Mouse (Mus musculus): ENCODE measurements around the gene Alox8. TPM values are rescaled to one million over a fixed set of nuclear protein-coding genes. Genes with fewer than 3 reads are reported as not detected.

Gene Alox8
- polyA plus RNA-seq, 1 experiment = 5.5 TPM

DNA sequence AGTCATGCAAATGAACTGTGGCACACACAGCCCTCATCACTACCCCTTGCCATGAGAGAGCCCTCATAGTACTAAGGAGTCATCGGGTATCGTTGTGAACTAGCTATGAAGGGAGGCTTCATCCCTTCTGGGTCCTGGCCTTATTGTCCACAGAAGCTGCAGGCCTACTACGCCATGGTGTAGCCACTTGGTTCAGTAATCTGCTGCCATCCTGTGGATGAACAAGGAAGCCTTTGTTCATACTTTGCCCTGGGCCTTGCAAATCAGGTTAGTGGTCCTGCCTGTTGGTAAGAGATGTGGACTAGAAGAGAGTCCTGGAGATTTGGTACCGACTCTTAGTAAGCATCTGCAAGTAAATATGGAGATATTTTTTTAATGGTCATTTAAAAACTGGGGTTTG is 32.8 kb upstream of the Alox8 start:
- Histone ChIP-seq H3K4me1 (ENCODE audit: control insufficient read depth, insufficient read depth, low read length) (no peaks in the 10 kb centered on the region), H3K27me3 (ENCODE audit: control insufficient read depth, insufficient read depth, low read length) (no peaks in the 10 kb centered on the region), H3K4me3 (replicated peaks; ENCODE audit: insufficient read depth, low read depth, low read length) (no peak overlapping the region), H3K27ac (ENCODE audit: insufficient read depth, low read length) (no peak overlapping the region)
- TF ChIP-seq CTCF (IDR thresholded peaks at IDR 0.05; ENCODE audit: borderline replicate concordance, insufficient read depth, low read depth, low read length) (no peak), POLR2A (IDR thresholded peaks at IDR 0.05; ENCODE audit: borderline replicate concordance, insufficient read depth, low read length) (no peak)
- WGBS = 73% methylated on average over 4 of the region's 4 CpGs
- DNase-seq = no peak

DNA sequence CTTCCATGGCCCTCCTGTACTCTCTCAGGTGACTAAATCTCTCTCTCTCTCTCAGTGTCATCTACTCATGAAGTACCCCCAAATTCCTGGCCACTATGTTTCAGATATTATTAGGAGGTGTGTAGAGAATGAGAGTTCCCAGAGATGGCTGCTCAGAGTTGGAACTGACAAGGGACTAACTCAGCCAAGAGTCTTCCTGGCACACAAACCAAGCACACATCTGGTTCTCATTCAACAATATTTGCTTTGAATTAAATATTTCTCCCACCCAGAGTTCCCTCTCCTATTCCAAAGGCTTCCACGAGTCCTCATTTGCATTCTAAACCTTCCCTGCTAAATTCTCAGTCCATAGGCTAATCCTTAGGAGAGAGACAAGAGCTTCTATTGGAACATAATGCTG is 28.1 kb upstream of the Alox8 start:
- TF ChIP-seq CTCF (IDR thresholded peaks at IDR 0.05; ENCODE audit: borderline replicate concordance, insufficient read depth, low read depth, low read length) (no peak), POLR2A (IDR thresholded peaks at IDR 0.05; ENCODE audit: borderline replicate concordance, insufficient read depth, low read length) (no peak)
- no peak overlapping the region for H3K27ac ChIP-seq (ENCODE audit: insufficient read depth, low read length)
- 59% methylated on average over 1 of the region's 1 CpGs for WGBS
- no peak overlapping the region for H3K4me3 ChIP-seq (replicated peaks; ENCODE audit: insufficient read depth, low read depth, low read length)
- H3K4me1 ChIP-seq (ENCODE audit: control insufficient read depth, insufficient read depth, low read length) = no peaks in the 10 kb centered on the region
- DNase-seq = no peak
- H3K27me3 ChIP-seq (ENCODE audit: control insufficient read depth, insufficient read depth, low read length) = no peaks in the 10 kb centered on the region

DNA sequence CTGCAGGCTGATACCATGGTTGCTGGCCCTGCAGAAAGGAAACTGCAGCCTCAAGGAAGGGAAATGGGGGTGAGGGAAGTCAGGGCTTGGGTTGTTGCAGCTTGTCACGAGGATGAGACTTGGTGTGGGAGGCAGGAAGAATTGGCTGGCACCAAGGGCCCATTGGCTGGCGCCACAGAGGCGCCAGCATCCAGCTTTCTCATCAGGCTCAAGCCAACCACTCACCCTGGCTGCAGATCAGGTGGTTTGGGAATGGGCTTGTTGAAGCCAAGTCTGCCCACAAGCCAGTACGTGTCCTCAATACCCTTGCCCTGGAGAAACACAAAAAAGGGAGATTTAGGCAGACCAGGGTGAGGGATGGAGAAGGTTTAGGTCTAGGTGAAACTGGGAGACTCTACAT is 25.5 kb upstream of the Alox8 start:
- Histone ChIP-seq H3K4me3 (replicated peaks; ENCODE audit: insufficient read depth, low read depth, low read length) (no peak overlapping the region), H3K4me1 (ENCODE audit: control insufficient read depth, insufficient read depth, low read length) (no peaks in the 10 kb centered on the region), H3K27me3 (ENCODE audit: control insufficient read depth, insufficient read depth, low read length) (no peaks in the 10 kb centered on the region), H3K27ac (ENCODE audit: insufficient read depth, low read length) (no peak overlapping the region)
- no peak for TF ChIP-seq CTCF (IDR thresholded peaks at IDR 0.05; ENCODE audit: borderline replicate concordance, insufficient read depth, low read depth, low read length)
- no peak for TF ChIP-seq POLR2A (IDR thresholded peaks at IDR 0.05; ENCODE audit: borderline replicate concordance, insufficient read depth, low read length)
- 55% methylated on average over 4 of the region's 4 CpGs for WGBS
- no peak for DNase-seq

DNA sequence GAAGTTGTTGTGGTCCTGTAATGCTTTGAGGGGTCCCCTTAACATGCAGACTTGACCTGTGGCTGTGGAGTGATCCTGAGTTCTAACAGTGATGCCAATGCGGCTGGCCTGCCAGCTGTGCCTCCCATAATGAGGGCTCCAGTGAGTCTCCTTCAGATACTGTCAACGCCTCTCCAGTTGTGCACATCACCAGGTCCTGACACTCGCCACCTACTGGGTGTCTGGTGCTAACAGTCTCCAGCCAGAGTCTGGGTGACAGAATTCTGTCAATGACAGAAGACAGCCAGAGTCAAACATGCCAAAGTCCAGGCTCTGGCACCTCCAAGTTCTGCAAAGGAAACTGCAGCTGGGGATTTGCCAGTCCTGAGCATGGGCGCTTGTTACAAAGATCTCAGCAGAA is 23.4 kb upstream of the Alox8 start:
- no peak for DNase-seq
- TF ChIP-seq CTCF (IDR thresholded peaks at IDR 0.05; ENCODE audit: borderline replicate concordance, insufficient read depth, low read depth, low read length) (no peak), POLR2A (IDR thresholded peaks at IDR 0.05; ENCODE audit: borderline replicate concordance, insufficient read depth, low read length) (no peak)
- Histone ChIP-seq H3K4me1 (ENCODE audit: control insufficient read depth, insufficient read depth, low read length) (no peaks in the 10 kb centered on the region), H3K4me3 (replicated peaks; ENCODE audit: insufficient read depth, low read depth, low read length) (no peak overlapping the region), H3K27ac (ENCODE audit: insufficient read depth, low read length) (no peak overlapping the region), H3K27me3 (ENCODE audit: control insufficient read depth, insufficient read depth, low read length) (no peaks in the 10 kb centered on the region)
- 70% methylated on average over 4 of the region's 4 CpGs for WGBS

DNA sequence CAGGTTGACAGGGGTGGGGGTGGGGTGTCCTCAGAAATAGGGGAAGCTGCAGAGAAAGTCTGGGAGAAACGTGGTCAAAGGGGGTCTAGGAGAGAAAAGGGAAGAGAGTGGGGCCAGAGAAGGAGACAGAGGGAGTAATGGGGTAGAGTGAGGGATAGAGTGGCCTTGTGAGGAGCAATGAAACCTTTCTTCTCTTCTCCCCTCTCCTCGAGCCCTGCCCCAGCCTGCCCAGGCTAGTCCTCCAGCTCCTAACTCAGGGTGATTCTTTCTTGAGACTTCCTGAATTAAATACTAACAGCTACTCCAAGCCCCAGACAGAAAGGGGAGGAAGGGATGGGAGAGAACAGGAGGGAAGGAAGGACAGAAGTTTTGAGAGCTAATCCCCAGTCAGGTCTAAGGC is 21.0 kb upstream of the Alox8 start:
- H3K27ac ChIP-seq (ENCODE audit: insufficient read depth, low read length) = no peak overlapping the region
- no peaks in the 10 kb centered on the region for H3K27me3 ChIP-seq (ENCODE audit: control insufficient read depth, insufficient read depth, low read length)
- H3K4me1 ChIP-seq (ENCODE audit: control insufficient read depth, insufficient read depth, low read length) = no peaks in the 10 kb centered on the region
- no peak for TF ChIP-seq POLR2A (IDR thresholded peaks at IDR 0.05; ENCODE audit: borderline replicate concordance, insufficient read depth, low read length)
- no peak for TF ChIP-seq CTCF (IDR thresholded peaks at IDR 0.05; ENCODE audit: borderline replicate concordance, insufficient read depth, low read depth, low read length)
- WGBS = 61% methylated on average over 2 of the region's 2 CpGs
- no peak for DNase-seq
- H3K4me3 ChIP-seq (replicated peaks; ENCODE audit: insufficient read depth, low read depth, low read length) = no peak overlapping the region

DNA sequence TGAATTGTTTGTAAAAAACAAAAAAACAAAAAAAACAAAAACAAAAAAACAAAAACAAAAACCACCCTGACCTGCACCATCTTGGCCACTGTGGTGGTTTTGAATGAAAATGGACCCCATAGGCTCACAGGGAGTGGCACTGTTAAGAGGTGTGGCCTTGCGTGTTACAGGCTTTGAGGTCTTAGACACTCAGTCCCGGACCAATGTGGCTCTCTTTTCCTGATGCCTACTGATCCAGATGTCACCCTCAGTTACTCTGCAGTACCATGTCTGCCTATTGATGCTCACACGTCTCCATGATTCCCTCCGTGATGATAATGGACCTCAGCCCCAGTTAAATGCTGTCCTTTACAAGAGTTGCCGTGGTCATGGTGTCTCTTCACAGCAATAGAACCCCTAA is 19.8 kb upstream of the Alox8 start:
- H3K4me3 ChIP-seq (replicated peaks; ENCODE audit: insufficient read depth, low read depth, low read length) = no peak overlapping the region
- no peak overlapping the region for H3K27ac ChIP-seq (ENCODE audit: insufficient read depth, low read length)
- 82% methylated on average over 5 of the region's 5 CpGs for WGBS
- no peak for DNase-seq
- H3K27me3 ChIP-seq (ENCODE audit: control insufficient read depth, insufficient read depth, low read length) = no peaks in the 10 kb centered on the region
- no peaks in the 10 kb centered on the region for H3K4me1 ChIP-seq (ENCODE audit: control insufficient read depth, insufficient read depth, low read length)
- TF ChIP-seq CTCF (IDR thresholded peaks at IDR 0.05; ENCODE audit: borderline replicate concordance, insufficient read depth, low read depth, low read length) (no peak), POLR2A (IDR thresholded peaks at IDR 0.05; ENCODE audit: borderline replicate concordance, insufficient read depth, low read length) (no peak)

DNA sequence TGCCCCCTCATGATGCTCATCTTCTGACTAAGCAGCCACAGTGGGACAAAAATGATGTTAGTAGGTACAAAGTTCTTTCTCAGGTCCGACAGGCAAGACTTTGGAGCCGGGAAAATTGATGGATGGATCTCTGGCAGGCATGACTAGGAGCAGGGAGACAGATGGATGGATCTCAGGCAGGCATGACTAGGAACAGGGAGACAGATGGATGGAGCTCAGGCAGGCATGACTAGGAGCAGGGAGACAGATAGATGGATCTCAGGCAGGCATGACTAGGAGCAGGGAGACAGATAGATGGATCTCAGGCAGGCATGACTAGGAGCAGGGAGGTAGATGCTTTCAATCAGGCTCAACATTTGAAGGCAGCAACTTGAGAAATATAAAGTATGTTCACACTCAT is 13.8 kb upstream of the Alox8 start:
- H3K4me1 ChIP-seq (ENCODE audit: control insufficient read depth, insufficient read depth, low read length) = peaks cover 3% of the 10 kb centered on the region; the same call in 1 of the 2 replicates
- TF ChIP-seq POLR2A (IDR thresholded peaks at IDR 0.05; ENCODE audit: borderline replicate concordance, insufficient read depth, low read length) (peak; percentile 66; the same call in 1 of the 2 replicates), CTCF (IDR thresholded peaks at IDR 0.05; ENCODE audit: borderline replicate concordance, insufficient read depth, low read depth, low read length) (no peak)
- H3K4me3 ChIP-seq (replicated peaks; ENCODE audit: insufficient read depth, low read depth, low read length) = peak overlapping the region; percentile 73
- peak overlapping the region; percentile 64 for H3K27ac ChIP-seq (ENCODE audit: insufficient read depth, low read length)
- 2% methylated on average over 2 of the region's 2 CpGs for WGBS
- peak; percentile 79 to 83 for DNase-seq
- no peaks in the 10 kb centered on the region for H3K27me3 ChIP-seq (ENCODE audit: control insufficient read depth, insufficient read depth, low read length)

DNA sequence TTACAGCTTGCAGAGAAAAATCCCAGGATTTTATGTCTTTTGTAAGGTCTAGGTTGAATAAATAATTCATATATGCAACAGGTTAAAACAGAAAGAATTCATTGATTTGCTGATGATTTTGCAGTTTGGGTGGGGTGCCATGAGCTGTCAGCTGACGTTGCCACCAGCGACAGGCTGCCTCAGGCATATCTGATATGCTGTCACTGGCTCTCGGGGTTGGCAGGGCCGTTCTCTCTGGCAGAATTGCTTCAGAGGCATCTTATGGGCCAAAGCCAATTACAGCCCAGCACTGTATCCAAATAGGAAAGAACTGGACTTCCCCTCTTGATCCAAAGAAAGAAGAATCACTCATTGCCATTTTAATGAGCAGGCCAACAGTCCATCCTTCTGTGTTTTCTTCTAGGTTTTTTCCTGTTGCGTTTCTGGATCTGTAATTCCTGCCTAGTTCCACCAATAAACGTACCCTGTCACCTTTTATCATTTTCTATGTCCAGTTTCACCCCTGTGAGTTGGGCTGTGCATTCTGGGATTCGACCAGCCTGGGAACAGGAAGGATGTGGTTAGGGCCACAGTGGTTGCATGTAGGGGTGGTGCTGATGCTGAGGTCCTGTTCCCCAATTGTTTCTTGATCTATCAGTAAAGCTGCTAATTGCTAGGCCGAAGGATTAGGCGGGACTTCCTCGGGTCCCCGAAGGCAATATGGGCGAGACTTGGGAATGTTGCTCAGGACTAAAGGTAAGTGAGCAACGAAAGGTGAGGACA is 5.0 kb upstream of the Alox8 start:
- 67% methylated on average over 13 of the region's 13 CpGs for WGBS

More for the DNA sequence above, 5.0 kb upstream of the Alox8 start:
- DNase-seq = no peak
- H3K4me1 ChIP-seq (ENCODE audit: control insufficient read depth, insufficient read depth, low read length) = no peaks in the 10 kb centered on the region
- no peak for TF ChIP-seq CTCF (IDR thresholded peaks at IDR 0.05; ENCODE audit: borderline replicate concordance, insufficient read depth, low read depth, low read length)
- TF ChIP-seq POLR2A (IDR thresholded peaks at IDR 0.05; ENCODE audit: borderline replicate concordance, insufficient read depth, low read length) = no peak
- H3K27ac ChIP-seq (ENCODE audit: insufficient read depth, low read length) = no peak overlapping the region
- no peaks in the 10 kb centered on the region for H3K27me3 ChIP-seq (ENCODE audit: control insufficient read depth, insufficient read depth, low read length)
- H3K4me3 ChIP-seq (replicated peaks; ENCODE audit: insufficient read depth, low read depth, low read length) = no peak overlapping the region
